8 mouse cellular contexts compared by ENCODE assay signal in the genomic region with DNA sequence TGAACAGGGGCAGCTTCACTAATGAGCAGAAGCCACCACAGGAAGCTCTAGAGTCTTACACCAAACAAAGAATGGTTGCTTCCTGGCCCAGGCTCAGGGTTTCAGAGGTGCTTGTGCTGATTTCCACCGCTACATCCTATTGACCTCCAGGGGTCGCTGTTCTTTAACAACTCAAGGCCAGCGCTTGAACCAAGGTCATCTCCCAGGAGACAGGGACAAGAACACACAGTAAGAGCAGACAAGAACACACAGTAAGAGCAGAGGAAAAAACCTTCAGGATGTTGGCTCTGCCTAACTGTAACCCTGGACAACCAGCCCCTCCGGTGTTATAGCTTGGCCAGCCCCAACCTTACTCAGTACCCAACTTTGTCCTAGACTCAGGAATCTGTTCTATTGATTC. TPM values are rescaled to one million over a fixed set of nuclear protein-coding genes. Genes with fewer than 3 reads are reported as not detected.
DNase-seq lines count a peak whose midpoint lies in the region; ATAC-seq and TF ChIP-seq lines count a peak whose summit lies in the region.

No protein-coding gene starts in this region.

- DNase-seq in cerebellum, adult 11 months, result peak; percentile 22
- peak; percentile 20 to 33 for DNase-seq in cerebellum, postnatal 36 days
- peak; percentile 48 to 54 for DNase-seq in gastrocnemius, adult 8-10 months (ENCODE audit: low spot score in 2 of 2)
- DNase-seq in hindbrain, postnatal 0 days (ENCODE audit: low spot score), result peak; percentile 94
- DNase-seq in left cerebral cortex, adult 18-20 months (ENCODE audit: low spot score in 2 of 2), result peak; percentile 24 to 36
- peak; percentile 25 for DNase-seq in right cerebral cortex, postnatal 25 days

- no peak overlapping the region for H3K4me3 ChIP-seq in hindbrain, postnatal 0 days (ENCODE audit: low read length)

- TF ChIP-seq CTCF in hindbrain, postnatal 0 days (IDR thresholded peaks at IDR 0.05; ENCODE audit: low read depth), result peak; percentile 81

- H3K4me1 ChIP-seq in hindbrain, postnatal 0 days (ENCODE audit: insufficient read depth, low read length), result no peaks in the 10 kb centered on the region

- H3K27me3 ChIP-seq in hindbrain, postnatal 0 days (ENCODE audit: insufficient read depth, low read length), result no peaks in the 10 kb centered on the region

- no peak for ATAC-seq in cerebellum, adult (ENCODE audit: insufficient number of reproducible peaks, low FRiP score, low TSS enrichment)
- ATAC-seq in hindbrain, postnatal 0 days, result peak; percentile 94
- ATAC-seq in megakaryocyte, adult 5-6 weeks (ENCODE audit: poor library complexity, severe bottlenecking), result peak; percentile 82

- no peak overlapping the region for H3K9ac ChIP-seq in hindbrain, postnatal 0 days (replicated peaks; ENCODE audit: low read length)

- WGBS in hindbrain, postnatal 0 days, result 2% methylated on average over 4 of the region's 4 CpGs

- no peak overlapping the region for H3K4me2 ChIP-seq in hindbrain, postnatal 0 days (ENCODE audit: low read depth, low read length)

- H3K27ac ChIP-seq in hindbrain, postnatal 0 days, result peak overlapping the region; percentile 69

- no peaks in the 10 kb centered on the region for H3K9me3 ChIP-seq in hindbrain, postnatal 0 days (ENCODE audit: low read length)

- H3K36me3 ChIP-seq in hindbrain, postnatal 0 days (ENCODE audit: insufficient read depth, low read length), result no peaks in the 10 kb centered on the region

RNA-seq across cellular contexts. Expression of a gene that starts 14.5 kb away (rescaled TPM):
- total RNA-seq in gastrocnemius, adult 8-10 months (2022), result under 1 TPM; 0.17 to 0.83 (median 0.32) TPM
- 0.10 and 1.1 TPM in 2 replicates for total RNA-seq in hindbrain, postnatal 0 days (2014; rRNA removed)
- 0.78 and 1.4 TPM in 2 replicates for polyA plus RNA-seq in hindbrain, postnatal 0 days (2015; fragmentation: Nextera tagmentation; extraction: Ambion mirVana)
- 1 to 10 TPM; 2.3 to 2.8 TPM for total RNA-seq in left cerebral cortex, adult 18-20 months (2021)
- 59.2 and 61.2 TPM in 2 replicates for total RNA-seq in megakaryocyte, adult 5-6 weeks (2015)
- 223 and 227 TPM in 2 replicates for total RNA-seq in megakaryocyte, adult 5-6 weeks (2017)

RNA-seq across cellular contexts. Expression of a gene that starts 33.6 kb away (rescaled TPM):
- 10 to 100 TPM; 19.0 to 21.3 (median 19.6) TPM for total RNA-seq in gastrocnemius, adult 8-10 months (2022)
- total RNA-seq in hindbrain, postnatal 0 days (2014; rRNA removed), result 102 and 123 TPM in 2 replicates
- polyA plus RNA-seq in hindbrain, postnatal 0 days (2015; fragmentation: Nextera tagmentation; extraction: Ambion mirVana), result 305 and 318 TPM in 2 replicates
- 100 to 1,000 TPM in 1 of 2 experiments, 10 to 100 TPM in 1; 99.8 to 108 TPM for total RNA-seq in left cerebral cortex, adult 18-20 months (2021)
- 42.7 and 43.2 TPM in 2 replicates for total RNA-seq in megakaryocyte, adult 5-6 weeks (2015)
- 26.9 and 28.2 TPM in 2 replicates for total RNA-seq in megakaryocyte, adult 5-6 weeks (2017)

Comparison
In these comparisons a context has a peak if more than half of its experiments do, and no peak if none do; other contexts are left out.
1. DNase-seq: peak in every context shown above with its lines; median percentile 94 in hindbrain, postnatal 0 days; 51 in gastrocnemius, adult 8-10 months; 30 in left cerebral cortex, adult 18-20 months; 26 in cerebellum, postnatal 36 days; 25 in right cerebral cortex, postnatal 25 days; 22 in cerebellum, adult 11 months.
2. RNA of a gene that starts 14.5 kb away (total RNA-seq): 59.2 to 227 TPM in megakaryocyte, adult 5-6 weeks; 2.3 to 2.8 TPM in left cerebral cortex, adult 18-20 months, 0.17 to 0.83 TPM in gastrocnemius, adult 8-10 months and 0.10 to 1.1 TPM in hindbrain, postnatal 0 days; every median in the first group is over 10 times any median in the second.